Mouse (Mus musculus) neural tube, embryonic 14.5 days (tissue): ENCODE measurements around the gene Kdm2a. TPM values are rescaled to one million over a fixed set of nuclear protein-coding genes. Genes with fewer than 3 reads are reported as not detected.

Experiments used
- ATAC-seq: fragments of 200-750 bp; cut with Nextera tagmentation; 2 replicates; pipeline ENCODE4 v1.8.0; 2017; ENCODE audit warnings: low read depth, mild to moderate bottlenecking, moderate TSS enrichment, moderate library complexity
- H3K27ac ChIP-seq: fragments of 300-500 bp; sonication (generic); 2 replicates; pipeline ENCODE4 v1.5.1; 2014; ENCODE audit warnings: low read depth, mild to moderate bottlenecking, control low read depth, low read length, moderate library complexity, mixed read lengths
- H3K27me3 ChIP-seq: fragments of 300-500 bp; sonication (generic); 2 replicates; pipeline ENCODE4 v1.6.1; 2014; ENCODE audit warnings: low read length; ENCODE audit not compliant: control insufficient read depth, insufficient read depth
- H3K36me3 ChIP-seq: fragments of 300-500 bp; sonication (generic); 2 replicates; pipeline ENCODE4 v1.6.1; 2014; ENCODE audit warnings: low read length, mixed read lengths; ENCODE audit not compliant: control insufficient read depth, insufficient read depth
- H3K4me1 ChIP-seq: fragments of 300-500 bp; sonication (generic); 2 replicates; pipeline ENCODE4 v1.6.1; 2014; ENCODE audit warnings: low read length; ENCODE audit not compliant: control insufficient read depth, insufficient read depth
- H3K4me2 ChIP-seq: fragments of 300-500 bp; sonication (generic); 2 replicates; pipeline ENCODE4 v1.6.1; 2014; ENCODE audit warnings: mild to moderate bottlenecking, low read depth, low read length, control low read depth
- H3K4me3 ChIP-seq: fragments of 300-500 bp; sonication (generic); 2 replicates; pipeline ENCODE4 v1.5.1; 2014; ENCODE audit warnings: low read depth, low read length, control low read depth, mixed read lengths
- H3K9ac ChIP-seq: fragments of 300-500 bp; sonication (generic); replicated peaks from 2 replicates; pipeline ENCODE4 v1.6.1; 2014; ENCODE audit warnings: low read depth, mild to moderate bottlenecking, control low read depth, low read length, mixed read lengths
- H3K9me3 ChIP-seq: fragments of 300-500 bp; sonication (generic); 2 replicates; pipeline ENCODE4 v1.6.1; 2016; ENCODE audit warnings: low read length; ENCODE audit not compliant: control insufficient read depth
- WGBS: fragments of 180-500 bp; shearing (Covaris S2); extraction: QIAGEN DNeasy Blood & Tissue Kit; methylation state at CpG from one replicate; pipeline ENCODE4 v1.1.7; 2014; 5-methylcytosine and 5-hydroxymethylcytosine counted together
- polyA plus RNA-seq: library from polyadenylated mRNA; unstranded; fragments of >200 nt; fragmentation: Nextera tagmentation; extraction: Ambion mirVana; gene quantifications from 2 replicates; pipeline ENCODE4 v1.2.1, GENCODE M21; 2014

Kdm2a gene
- polyA plus RNA-seq, 1 experiment from 2014 or later, result 39.1 TPM

DNA sequence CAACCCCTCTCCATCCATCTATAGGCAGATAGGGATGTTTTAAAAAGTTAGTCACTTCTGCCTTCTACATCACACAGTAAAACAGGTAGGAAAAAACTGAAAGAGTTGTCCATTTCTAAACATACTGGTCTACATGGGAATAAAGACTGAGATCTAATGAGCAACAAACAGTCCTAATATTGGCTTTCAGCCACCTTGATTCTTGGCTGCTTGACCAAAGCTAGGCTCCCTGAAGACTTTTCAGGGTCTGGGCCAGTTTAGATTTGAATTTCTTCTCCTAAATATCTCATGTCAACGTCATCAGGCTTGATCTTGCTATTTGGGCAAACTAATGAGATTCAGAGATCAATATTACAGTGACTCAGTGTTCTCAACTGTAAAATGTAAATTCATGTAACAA lies 71.2 kb downstream of the Kdm2a start:
- Histone ChIP-seq H3K36me3 (peaks cover 63% of the 10 kb centered on the region), H3K4me1 (peaks cover 3% of the 10 kb centered on the region), H3K27ac (no peak overlapping the region), H3K9me3 (no peaks in the 10 kb centered on the region), H3K9ac (no peak overlapping the region), H3K27me3 (no peaks in the 10 kb centered on the region), H3K4me2 (no peak overlapping the region), H3K4me3 (no peak overlapping the region)
- 78% methylated on average over 1 of the region's 1 CpGs for WGBS
- ATAC-seq, result no peak

GRCm38 (mm10) chr19:4326106-4326505 lies 72.0 kb downstream of the Kdm2a start:
- Histone ChIP-seq H3K27ac (no peak overlapping the region), H3K36me3 (peaks cover 66% of the 10 kb centered on the region), H3K9me3 (no peaks in the 10 kb centered on the region), H3K4me1 (no peaks in the 10 kb centered on the region), H3K27me3 (no peaks in the 10 kb centered on the region), H3K4me3 (no peak overlapping the region), H3K9ac (no peak overlapping the region), H3K4me2 (no peak overlapping the region)
- ATAC-seq, result no peak
- 97% methylated on average over 3 of the region's 3 CpGs for WGBS

DNA sequence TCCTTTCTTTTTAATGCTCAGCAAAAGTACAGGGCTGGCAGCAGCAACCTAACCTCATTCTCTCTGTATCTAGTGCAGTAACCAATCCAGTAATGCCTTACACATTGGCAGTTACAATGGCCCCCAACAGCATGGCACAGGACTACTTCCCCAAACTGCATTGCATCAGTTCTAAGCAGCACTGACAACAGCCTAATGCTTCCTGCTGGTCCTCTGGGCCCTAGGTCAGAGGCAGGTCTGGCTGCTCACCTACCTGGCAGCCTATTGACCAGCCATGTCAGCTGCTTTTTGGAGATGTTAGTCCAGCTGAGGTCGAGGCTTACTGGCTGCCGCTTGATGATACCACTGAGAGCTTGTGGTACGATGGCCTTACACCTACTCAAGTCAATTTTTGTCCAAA lies 76.0 kb downstream of the Kdm2a start:
- no peak overlapping the region for H3K9ac ChIP-seq
- H3K4me1 ChIP-seq, result no peaks in the 10 kb centered on the region
- no peaks in the 10 kb centered on the region for H3K9me3 ChIP-seq
- no peak overlapping the region for H3K4me3 ChIP-seq
- WGBS, result 94% methylated on average over 3 of the region's 3 CpGs
- no peak for ATAC-seq
- no peak overlapping the region for H3K27ac ChIP-seq
- peaks cover 75% of the 10 kb centered on the region for H3K36me3 ChIP-seq
- H3K4me2 ChIP-seq, result no peak overlapping the region
- H3K27me3 ChIP-seq, result no peaks in the 10 kb centered on the region

- Histone ChIP-seq H3K9me3 (no peaks in the 10 kb centered on the region), H3K4me3 (no peak overlapping the region), H3K4me1 (no peaks in the 10 kb centered on the region), H3K4me2 (no peak overlapping the region), H3K27me3 (no peaks in the 10 kb centered on the region), H3K9ac (no peak overlapping the region), H3K36me3 (peaks cover 74% of the 10 kb centered on the region), H3K27ac (no peak overlapping the region)
- ATAC-seq, result no peak
- WGBS, result 100% methylated on average over 1 of the region's 1 CpGs
Observed at GRCm38 (mm10) chr19:4321622-4322021, 76.5 kb downstream of the Kdm2a start.

- ATAC-seq, result no peak
- no peak overlapping the region for H3K27ac ChIP-seq
- no peak overlapping the region for H3K9ac ChIP-seq
- no peak overlapping the region for H3K4me3 ChIP-seq
- no peaks in the 10 kb centered on the region for H3K27me3 ChIP-seq
- H3K9me3 ChIP-seq, result no peaks in the 10 kb centered on the region
- 79% methylated on average over 4 of the region's 4 CpGs for WGBS
- H3K4me1 ChIP-seq, result no peaks in the 10 kb centered on the region
- peaks cover 66% of the 10 kb centered on the region for H3K36me3 ChIP-seq
- H3K4me2 ChIP-seq, result no peak overlapping the region
Observed at GRCm38 (mm10) chr19:4319272-4319671, 78.8 kb downstream of the Kdm2a start.

DNA sequence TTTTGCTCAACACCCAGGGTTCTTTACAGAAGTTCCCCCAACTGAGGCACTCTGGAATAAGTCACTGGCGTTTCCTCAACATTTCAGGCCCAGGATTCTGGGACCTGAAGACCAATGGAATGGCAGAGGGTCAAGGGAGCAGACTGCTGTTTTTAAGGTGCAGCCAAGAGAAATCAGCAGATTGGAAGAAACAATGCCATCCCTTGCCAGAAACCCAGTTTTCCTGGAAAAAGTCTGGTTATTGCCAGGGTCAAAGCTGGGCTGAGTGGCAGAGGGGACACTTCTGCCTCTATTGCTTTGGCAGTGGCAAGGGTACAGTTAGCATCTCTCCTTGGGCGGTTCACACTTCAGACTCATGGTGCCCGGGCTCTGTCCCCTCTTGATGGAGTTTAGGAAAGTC lies 80.9 kb downstream of the Kdm2a start:
- 98% methylated on average over 3 of the region's 3 CpGs for WGBS
- Histone ChIP-seq H3K36me3 (peaks cover 58% of the 10 kb centered on the region), H3K27me3 (no peaks in the 10 kb centered on the region), H3K9ac (no peak overlapping the region), H3K4me3 (no peak overlapping the region), H3K4me2 (no peak overlapping the region), H3K27ac (no peak overlapping the region), H3K4me1 (no peaks in the 10 kb centered on the region), H3K9me3 (no peaks in the 10 kb centered on the region)
- no peak for ATAC-seq

GRCm38 (mm10) chr19:4315223-4315944 lies 82.7 kb downstream of the Kdm2a start:
- Histone ChIP-seq H3K9me3 (no peaks in the 10 kb centered on the region), H3K27ac (no peak overlapping the region), H3K9ac (no peak overlapping the region), H3K4me2 (no peak overlapping the region), H3K4me1 (no peaks in the 10 kb centered on the region), H3K36me3 (peaks cover 44% of the 10 kb centered on the region), H3K4me3 (no peak overlapping the region), H3K27me3 (no peaks in the 10 kb centered on the region)
- WGBS, result 87% methylated on average over 6 of the region's 6 CpGs
- ATAC-seq, result no peak

DNA sequence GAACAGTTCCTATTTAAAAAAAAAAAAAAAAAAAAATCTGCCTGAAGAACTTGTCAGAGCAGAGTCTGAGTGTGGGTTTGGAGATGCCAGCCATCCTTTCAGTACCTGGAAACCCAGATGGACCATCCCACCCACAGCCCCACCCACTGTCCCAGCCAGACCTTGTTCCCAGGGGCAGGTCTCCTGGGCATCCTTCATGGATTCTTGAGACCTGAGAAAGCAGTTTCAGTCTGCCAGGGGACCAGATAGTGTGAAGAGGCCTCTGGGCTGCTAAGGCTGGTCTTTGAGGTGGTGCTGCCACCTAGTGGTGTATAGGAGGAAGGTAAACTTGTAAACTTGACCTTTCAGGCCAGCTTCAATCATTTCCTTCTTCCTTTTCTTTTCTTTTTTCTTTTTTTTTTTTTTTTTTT lies 88.3 kb downstream of the Kdm2a start:
- no peaks in the 10 kb centered on the region for H3K27me3 ChIP-seq
- H3K27ac ChIP-seq, result no peak overlapping the region
- ATAC-seq, result no peak; the same call in 1 of the 2 replicates

DNA sequence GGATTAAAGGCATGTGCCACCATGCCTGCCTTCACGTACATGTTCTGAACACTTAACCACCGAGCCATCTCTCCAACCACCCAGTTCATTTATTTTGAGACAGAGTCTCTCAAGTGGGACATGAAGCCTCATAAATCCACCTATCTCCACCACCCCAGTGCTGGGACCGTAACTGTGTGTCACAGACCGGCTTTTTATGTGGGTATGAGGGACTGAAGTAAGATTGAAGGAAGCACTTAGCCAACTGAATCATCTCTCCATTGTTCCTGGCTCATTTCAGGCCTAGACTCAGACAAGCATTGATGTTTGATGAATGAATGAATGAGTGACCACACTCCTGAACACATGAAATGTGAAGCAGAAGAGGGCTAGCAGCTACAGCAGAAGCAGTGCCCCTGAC lies 88.8 kb downstream of the Kdm2a start:
- H3K9me3 ChIP-seq, result no peaks in the 10 kb centered on the region
- 0 out of 2 replicates have a peak, but pooled peaks cover 3% of the 10 kb centered on the region for H3K36me3 ChIP-seq
- no peak overlapping the region for H3K4me2 ChIP-seq
- H3K9ac ChIP-seq, result no peak overlapping the region
- H3K27ac ChIP-seq, result no peak overlapping the region
- no peak for ATAC-seq
- H3K4me1 ChIP-seq, result peaks cover 13% of the 10 kb centered on the region
- no peaks in the 10 kb centered on the region for H3K27me3 ChIP-seq
- no peak overlapping the region for H3K4me3 ChIP-seq
- WGBS, result 89% methylated on average over 4 of the region's 4 CpGs

More for the DNA sequence above, 88.3 kb downstream of the Kdm2a start:
- Histone ChIP-seq H3K36me3 (0 out of 2 replicates have a peak, but pooled peaks cover 3% of the 10 kb centered on the region), H3K4me1 (peaks cover 8% of the 10 kb centered on the region; the same call in 1 of the 2 replicates), H3K9me3 (no peaks in the 10 kb centered on the region), H3K4me3 (no peak overlapping the region), H3K9ac (no peak overlapping the region), H3K4me2 (no peak overlapping the region)
